Mouse (Mus musculus) macrophage (primary cell): ENCODE data around the gene Pbx1. TPM values are rescaled to one million over a fixed set of nuclear protein-coding genes. Genes with fewer than 3 reads are reported as not detected.
"Not testable (repeated sequence)": the region's sequence is repeated elsewhere in the genome, so short reads cannot be mapped to it uniquely, and the experiment has no call there.

Source experiments
- H3K27ac ChIP-seq: fragments of 350-480 bp; formaldehyde crosslinking; 2 replicates; pipeline ENCODE4 v1.9.0; 2021
- H3K36me3 ChIP-seq: fragments of 350-480 bp; formaldehyde crosslinking; 2 replicates; pipeline ENCODE4 v1.9.0; 2021; ENCODE audit errors: inconsistent target
- H3K4me3 ChIP-seq: fragments of 350-480 bp; formaldehyde crosslinking; 2 replicates; pipeline ENCODE4 v1.9.0; 2021; ENCODE audit errors: inconsistent target
- H3K79me2 ChIP-seq: fragments of 350-480 bp; formaldehyde crosslinking; 2 replicates; pipeline ENCODE4 v1.9.0; 2021; ENCODE audit errors: inconsistent target
- whole genome bisulfite sequencing: methylation state at CpG from one replicate; pipeline ENCODE4 v1.1.7; 2026; ENCODE audit warnings: inconsistent platforms; ENCODE audit not compliant: missing documents; 5-methylcytosine and 5-hydroxymethylcytosine counted together
- polyA plus RNA-seq: library from polyadenylated mRNA; stranded (reverse); fragments of 250-400 nt; gene quantifications from 3 replicates; pipeline ENCODE4 v1.2.4, GENCODE M21; 2018; ENCODE audit warnings: inconsistent platforms
- total RNA-seq, 78 experiments: library from RNA; depleted of rRNA; stranded (reverse); fragments of 250-400 nt; gene quantifications; 1 replicate in 9 of 78; 2 replicates in 24 of 78; 3 replicates in 43 of 78; 4 replicates in 2 of 78; pipeline ENCODE4 v1.2.4; 2018; ENCODE audit warnings: inconsistent platforms in 56 of 78

The Pbx1 gene
- total RNA-seq (2018; cell fraction: chromatin; rRNA removed) = 10 to 100 TPM in 2 of 26 experiments, 1 to 10 TPM in 24; 1.5 to 13.0 (median 5.4) TPM
- total RNA-seq (2018; cell fraction: cytosol; rRNA removed) = 1 to 10 TPM in 17 of 26 experiments, under 1 TPM in 9; 0.62 to 2.3 (median 1.2) TPM
- 1 to 10 TPM in 25 of 26 experiments, under 1 TPM in 1; 0.95 to 6.5 (median 2.7) TPM for total RNA-seq (2018; cell fraction: nucleus; rRNA removed)
- 0.83 to 1.5 TPM (median 1.1 TPM) in 3 replicates for polyA plus RNA-seq

GRCm38 (mm10) chr1:168432232-168432280 lies at the start of gene Pbx1:
Gene Pbx1, minus strand, starts transcription at chr1:168432270.
- Histone ChIP-seq H3K27ac (peak within 1 kb of the TSS; percentile 35), H3K4me3 (peak within 1 kb of the TSS; percentile 63)
- not testable (repeated sequence) for H3K36me3 ChIP-seq, H3K79me2 ChIP-seq

GRCm38 (mm10) chr1:168479626-168480025 lies 47.6 kb upstream of the Pbx1 start:
- 88% methylated on average over 8 of the region's 8 CpGs for WGBS
- no peaks in the 10 kb centered on the region for H3K79me2 ChIP-seq
- H3K27ac ChIP-seq = no peak overlapping the region
- H3K36me3 ChIP-seq = no peaks in the 10 kb centered on the region
- no peak overlapping the region for H3K4me3 ChIP-seq

- H3K36me3 ChIP-seq = no peaks in the 10 kb centered on the region
- no peaks in the 10 kb centered on the region for H3K79me2 ChIP-seq
- WGBS = 13% methylated on average over 2 of the region's 2 CpGs
- no peak overlapping the region for H3K4me3 ChIP-seq
- no peak overlapping the region for H3K27ac ChIP-seq
Observed at GRCm38 (mm10) chr1:168478829-168479228, 46.8 kb upstream of the Pbx1 start.

DNA sequence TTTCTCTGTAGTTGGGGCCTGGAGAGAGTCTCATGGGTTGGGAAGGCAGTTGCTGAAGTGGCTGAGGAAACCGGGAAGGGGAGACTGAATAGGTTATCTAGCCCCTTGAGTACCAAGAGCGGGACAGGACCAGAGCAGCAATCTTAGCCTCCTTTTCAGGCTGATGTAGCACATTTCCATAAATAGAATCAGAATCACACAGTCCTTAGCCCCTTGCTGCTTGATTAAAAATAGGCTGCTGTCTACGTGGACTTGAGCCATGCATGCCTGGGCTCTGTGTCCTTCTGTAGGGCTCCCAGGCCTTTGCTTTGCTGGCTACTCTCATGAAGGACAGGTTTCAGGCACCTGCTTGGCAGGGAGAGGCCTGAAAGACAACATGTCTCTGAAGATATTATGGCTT lies 44.8 kb upstream of the Pbx1 start:
- H3K4me3 ChIP-seq = no peak overlapping the region
- H3K79me2 ChIP-seq = no peaks in the 10 kb centered on the region
- WGBS = 85% methylated on average over 3 of the region's 3 CpGs
- H3K27ac ChIP-seq = no peak overlapping the region
- no peaks in the 10 kb centered on the region for H3K36me3 ChIP-seq

DNA sequence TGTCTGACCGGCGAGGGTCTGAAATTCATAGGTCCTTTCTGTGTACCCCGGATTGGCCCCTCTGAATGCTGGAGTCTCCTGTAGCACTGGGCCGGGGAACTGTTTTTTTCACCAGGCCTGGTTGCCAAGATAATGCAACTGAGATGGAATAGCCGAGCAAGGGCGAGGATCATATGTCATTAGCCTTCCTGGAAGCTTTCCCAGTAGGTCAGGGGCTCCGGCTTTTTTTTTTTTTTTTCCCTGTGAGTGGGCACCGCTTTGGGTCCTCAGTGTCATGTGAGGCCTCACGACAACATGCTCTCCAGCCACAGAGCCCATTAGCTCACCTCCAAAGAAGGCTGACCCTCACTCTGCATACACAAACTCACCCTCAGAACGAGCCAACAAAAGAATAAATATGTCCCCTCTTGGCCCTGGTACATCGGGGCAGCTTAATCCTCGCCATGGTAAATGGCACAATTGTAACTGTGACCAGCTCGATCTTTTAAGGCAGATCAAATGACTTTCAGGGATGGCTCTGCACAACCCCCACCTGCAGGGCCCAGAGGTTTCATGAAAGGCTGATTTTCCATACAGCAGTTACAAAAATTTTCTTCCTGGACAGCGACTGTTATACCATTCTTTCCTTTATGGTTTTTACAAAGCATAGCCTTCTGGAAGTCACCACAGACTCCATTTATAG lies 44.3 kb upstream of the Pbx1 start:
- Histone ChIP-seq H3K79me2 (no peaks in the 10 kb centered on the region), H3K36me3 (no peaks in the 10 kb centered on the region), H3K27ac (no peak overlapping the region), H3K4me3 (no peak overlapping the region)
- 95% methylated on average over 11 of the region's 14 CpGs for WGBS

GRCm38 (mm10) chr1:168475579-168476208 lies 43.6 kb upstream of the Pbx1 start:
- 93% methylated on average over 17 of the region's 17 CpGs for WGBS
- no peak overlapping the region for H3K27ac ChIP-seq
- H3K79me2 ChIP-seq = no peaks in the 10 kb centered on the region
- no peaks in the 10 kb centered on the region for H3K36me3 ChIP-seq
- no peak overlapping the region for H3K4me3 ChIP-seq

GRCm38 (mm10) chr1:168473255-168474069 lies 41.4 kb upstream of the Pbx1 start:
- Histone ChIP-seq H3K36me3 (no peaks in the 10 kb centered on the region), H3K27ac (no peak overlapping the region), H3K79me2 (no peaks in the 10 kb centered on the region), H3K4me3 (no peak overlapping the region)
- 90% methylated on average over 11 of the region's 12 CpGs for WGBS

DNA sequence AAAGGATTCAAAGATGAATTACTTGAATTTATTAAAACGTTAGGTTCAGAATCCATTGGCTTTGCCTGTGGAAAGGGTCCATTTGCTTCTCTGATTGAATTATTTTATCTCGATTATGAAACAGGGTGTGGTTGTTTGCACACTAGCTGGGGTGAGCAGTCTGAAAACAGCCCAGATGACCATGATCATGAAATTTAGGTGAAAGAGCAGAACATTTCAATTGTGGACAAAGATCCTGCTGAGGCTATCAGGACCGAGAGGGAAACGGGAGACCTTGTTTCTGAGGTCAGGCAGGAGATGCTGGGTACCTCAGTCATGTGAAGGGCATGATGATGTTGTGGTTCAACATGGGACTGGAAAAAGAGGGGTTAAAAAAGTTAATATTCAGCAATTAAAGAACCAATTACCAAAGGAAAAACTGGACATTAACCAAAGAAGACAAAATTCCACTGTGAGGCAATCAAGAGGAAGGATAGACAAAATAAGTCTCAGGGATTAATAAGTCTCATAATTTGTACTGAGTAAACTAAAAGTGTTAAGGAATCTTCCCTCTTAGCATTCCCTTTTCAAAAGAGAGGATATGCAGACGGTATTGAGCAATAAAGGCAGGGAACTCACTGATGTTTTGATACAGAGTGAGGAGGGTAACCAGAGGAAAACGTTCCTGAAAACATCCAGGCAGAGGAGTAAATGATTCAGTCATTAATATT lies 40.6 kb upstream of the Pbx1 start:
- Histone ChIP-seq H3K4me3 (no peak overlapping the region), H3K27ac (no peak overlapping the region), H3K36me3 (no peaks in the 10 kb centered on the region), H3K79me2 (no peaks in the 10 kb centered on the region)
- 90% methylated on average over 6 of the region's 6 CpGs for WGBS

- WGBS = 92% methylated on average over 1 of the region's 1 CpGs
Observed at GRCm38 (mm10) chr1:168459426-168459825, 27.4 kb upstream of the Pbx1 start.

GRCm38 (mm10) chr1:168457191-168457747 lies 25.2 kb upstream of the Pbx1 start:
- Histone ChIP-seq H3K36me3 (no peaks in the 10 kb centered on the region), H3K4me3 (no peak overlapping the region), H3K27ac (no peak overlapping the region), H3K79me2 (no peaks in the 10 kb centered on the region)
- 68% methylated on average over 7 of the region's 7 CpGs for WGBS

More at GRCm38 (mm10) chr1:168459426-168459825, 27.4 kb upstream of the Pbx1 start:
- H3K36me3 ChIP-seq = no peaks in the 10 kb centered on the region
- no peak overlapping the region for H3K4me3 ChIP-seq
- H3K27ac ChIP-seq = no peak overlapping the region
- H3K79me2 ChIP-seq = no peaks in the 10 kb centered on the region

DNA sequence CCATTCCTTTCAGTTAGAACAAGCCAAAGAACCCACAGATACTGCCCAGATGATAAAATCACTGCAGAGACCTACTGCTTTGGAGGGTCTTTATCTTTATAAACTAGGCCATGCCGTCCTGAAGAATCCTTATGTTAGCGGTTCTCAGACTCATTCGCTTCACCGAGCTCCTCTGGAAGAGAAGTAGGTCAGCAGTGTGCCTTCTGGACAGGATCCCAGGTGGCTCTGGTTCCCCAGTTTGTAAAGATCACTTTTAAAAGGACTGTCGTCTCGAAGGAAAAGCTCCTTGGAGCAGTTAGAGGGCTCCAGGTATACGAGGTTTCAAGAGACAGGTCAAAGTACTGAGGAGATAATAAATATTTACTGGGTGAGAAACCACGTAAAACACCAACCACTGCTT lies 23.1 kb upstream of the Pbx1 start:
- H3K79me2 ChIP-seq = no peaks in the 10 kb centered on the region
- WGBS = 87% methylated on average over 8 of the region's 8 CpGs
- no peaks in the 10 kb centered on the region for H3K36me3 ChIP-seq
- no peak overlapping the region for H3K4me3 ChIP-seq
- no peak overlapping the region for H3K27ac ChIP-seq

GRCm38 (mm10) chr1:168433671-168434070 lies 1.6 kb upstream of the Pbx1 start:
- no peaks in the 10 kb centered on the region for H3K36me3 ChIP-seq
- 92% methylated on average over 3 of the region's 3 CpGs for WGBS
- H3K27ac ChIP-seq = no peak overlapping the region
- no peaks in the 10 kb centered on the region for H3K79me2 ChIP-seq
- H3K4me3 ChIP-seq = no peak overlapping the region

DNA sequence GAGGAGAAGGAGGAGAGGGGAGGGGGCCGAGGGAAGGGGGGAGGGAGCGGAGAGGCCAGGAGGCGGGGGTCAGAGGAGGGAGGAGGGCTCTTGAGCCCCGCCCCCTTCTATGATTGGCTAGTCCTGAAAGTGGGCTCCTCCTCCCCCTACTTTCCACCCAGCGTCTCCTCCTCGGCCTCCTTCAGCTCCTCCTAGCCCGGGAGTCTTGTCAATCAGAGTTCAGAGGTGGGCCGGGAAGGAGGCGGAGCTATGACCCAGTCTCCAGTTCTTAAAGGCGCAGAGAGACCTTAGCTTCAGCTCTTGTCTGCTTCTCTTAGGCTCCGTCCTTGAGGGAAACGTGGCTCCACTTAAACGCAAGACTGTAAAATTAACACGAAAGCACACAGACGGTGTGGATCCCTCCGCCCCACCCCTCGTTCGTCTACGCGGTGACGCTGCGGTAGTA lies 233 bp upstream of the Pbx1 start:
- H3K79me2 ChIP-seq = no peaks in the 10 kb centered on the region
- peak overlapping the region; percentile 35 for H3K27ac ChIP-seq
- 1% methylated on average over 19 of the region's 22 CpGs for WGBS
- peak overlapping the region; percentile 63 for H3K4me3 ChIP-seq
- H3K36me3 ChIP-seq = no peaks in the 10 kb centered on the region

GRCm38 (mm10) chr1:168431711-168432231 lies 299 bp downstream of the Pbx1 start:
- Histone ChIP-seq H3K27ac (no peak overlapping the region), H3K79me2 (no peaks in the 10 kb centered on the region), H3K4me3 (peak overlapping the region; percentile 63), H3K36me3 (no peaks in the 10 kb centered on the region)
- WGBS = 0% methylated on average over 9 of the region's 14 CpGs
